Mouse (Mus musculus): ENCODE data around the gene Gm45062. TPM values are rescaled to one million over a fixed set of nuclear protein-coding genes. Genes with fewer than 3 reads are reported as not detected.

Gene Gm45062
- polyA plus RNA-seq, 1 experiment from 2014 or later = 16.2 TPM

DNA sequence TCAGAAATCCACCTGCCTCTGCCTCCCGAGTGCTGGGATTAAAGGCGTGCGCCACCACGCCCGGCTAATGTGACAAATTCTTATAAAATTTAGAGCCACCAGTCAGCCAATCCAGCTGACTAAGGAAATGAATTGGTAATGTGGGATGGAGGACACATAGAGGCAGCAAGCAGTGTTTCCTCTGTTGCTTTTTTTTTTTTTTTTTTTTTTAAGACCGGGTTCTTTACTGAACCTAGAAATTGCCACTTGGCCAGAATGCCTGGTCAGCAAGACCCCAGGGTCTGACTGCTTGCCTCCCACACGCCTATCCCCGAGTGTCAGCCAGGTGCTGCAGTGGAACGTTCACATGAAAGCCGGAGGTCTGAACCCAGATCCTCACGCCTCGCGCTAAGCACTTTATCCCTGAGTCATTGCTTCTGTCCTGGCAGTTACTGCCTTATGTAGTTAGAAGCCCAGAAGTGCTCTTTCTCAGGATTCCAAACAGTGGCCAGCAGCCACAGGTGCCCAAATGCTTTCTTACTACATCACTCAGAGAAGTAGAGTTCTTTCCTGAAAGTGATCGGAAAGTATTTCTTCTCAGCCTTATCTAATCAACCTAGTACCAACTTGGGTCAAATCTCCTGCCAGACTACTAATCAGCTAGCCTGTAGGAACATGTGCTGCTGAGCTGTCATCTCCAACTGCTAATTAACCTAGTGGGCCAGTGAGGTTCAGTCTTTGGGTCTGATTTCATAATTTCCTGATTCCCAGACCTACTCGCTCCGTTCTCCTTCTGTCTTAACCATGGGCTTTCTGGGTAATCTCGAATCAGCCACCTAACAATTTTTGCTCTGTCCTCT, 225.4 kb downstream of the Gm45062 start:
- no peak overlapping the region for H3K4me3 ChIP-seq (replicated peaks)
- H3K4me2 ChIP-seq = no peak overlapping the region
- H3K27ac ChIP-seq = no peak overlapping the region
- no peaks in the 10 kb centered on the region for H3K9me3 ChIP-seq
- H3K27me3 ChIP-seq = no peaks in the 10 kb centered on the region
- no peak for ATAC-seq (ENCODE audit: insufficient number of reproducible peaks, insufficient read depth, low FRiP score, low TSS enrichment, low read depth)
- H3K9ac ChIP-seq (replicated peaks) = no peak overlapping the region
- no peaks in the 10 kb centered on the region for H3K36me3 ChIP-seq
- WGBS = 89% methylated on average over 17 of the region's 17 CpGs
- 0 out of 2 replicates have a peak, but pooled peaks cover 10% of the 10 kb centered on the region for H3K4me1 ChIP-seq (replicated peaks)

- Histone ChIP-seq H3K36me3 (no peaks in the 10 kb centered on the region), H3K9ac (replicated peaks) (no peak overlapping the region), H3K4me2 (no peak overlapping the region), H3K4me3 (replicated peaks) (no peak overlapping the region), H3K4me1 (replicated peaks) (0 out of 2 replicates have a peak, but pooled peaks cover 10% of the 10 kb centered on the region), H3K27ac (no peak overlapping the region), H3K9me3 (no peaks in the 10 kb centered on the region), H3K27me3 (no peaks in the 10 kb centered on the region)
- no peak for ATAC-seq (ENCODE audit: insufficient number of reproducible peaks, insufficient read depth, low FRiP score, low TSS enrichment, low read depth)
- WGBS = 84% methylated on average over 16 of the region's 16 CpGs
Observed at GRCm38 (mm10) chr6:8485414-8486175, 226.3 kb downstream of the Gm45062 start.

DNA sequence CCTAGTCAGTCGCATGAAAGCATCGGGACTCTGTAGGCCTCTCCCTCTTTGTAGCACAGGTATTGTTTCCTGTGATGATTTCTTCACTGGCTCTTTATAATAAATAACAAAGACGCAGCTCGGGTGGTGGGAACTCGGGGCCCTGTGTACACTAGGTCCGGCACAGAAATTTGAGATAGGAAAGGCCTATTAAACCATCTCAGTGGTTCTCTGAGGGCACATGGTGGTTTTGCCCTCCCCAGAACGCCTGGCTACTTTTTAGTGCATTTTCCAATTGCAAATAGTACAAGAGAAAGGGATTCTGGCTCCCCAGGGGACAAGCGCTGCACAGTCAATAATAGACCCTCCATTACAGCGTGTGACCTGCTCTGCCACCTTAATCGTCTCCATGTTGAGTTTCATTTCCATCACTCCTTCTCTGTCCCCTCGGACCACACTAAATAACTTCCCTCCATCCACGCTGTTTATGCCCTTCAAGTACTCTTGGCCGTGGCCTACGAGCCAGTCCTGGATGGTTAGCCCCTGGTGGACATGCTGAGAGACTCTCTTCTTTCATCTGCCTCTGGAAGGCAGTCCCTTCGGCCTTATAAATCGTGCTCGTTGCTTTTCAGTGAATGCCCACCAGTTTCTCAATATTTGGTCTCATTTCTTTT, 227.3 kb downstream of the Gm45062 start:
- 75% methylated on average over 17 of the region's 17 CpGs for WGBS
- no peak; the same call in 1 of the 2 replicates for ATAC-seq (ENCODE audit: insufficient number of reproducible peaks, insufficient read depth, low FRiP score, low TSS enrichment, low read depth)
- Histone ChIP-seq H3K27ac (no peak overlapping the region), H3K4me2 (no peak overlapping the region), H3K36me3 (no peaks in the 10 kb centered on the region), H3K9me3 (no peaks in the 10 kb centered on the region), H3K9ac (replicated peaks) (no peak overlapping the region), H3K4me3 (replicated peaks) (no peak overlapping the region), H3K4me1 (replicated peaks) (0 out of 2 replicates have a peak, but pooled peaks cover 10% of the 10 kb centered on the region), H3K27me3 (no peaks in the 10 kb centered on the region)

DNA sequence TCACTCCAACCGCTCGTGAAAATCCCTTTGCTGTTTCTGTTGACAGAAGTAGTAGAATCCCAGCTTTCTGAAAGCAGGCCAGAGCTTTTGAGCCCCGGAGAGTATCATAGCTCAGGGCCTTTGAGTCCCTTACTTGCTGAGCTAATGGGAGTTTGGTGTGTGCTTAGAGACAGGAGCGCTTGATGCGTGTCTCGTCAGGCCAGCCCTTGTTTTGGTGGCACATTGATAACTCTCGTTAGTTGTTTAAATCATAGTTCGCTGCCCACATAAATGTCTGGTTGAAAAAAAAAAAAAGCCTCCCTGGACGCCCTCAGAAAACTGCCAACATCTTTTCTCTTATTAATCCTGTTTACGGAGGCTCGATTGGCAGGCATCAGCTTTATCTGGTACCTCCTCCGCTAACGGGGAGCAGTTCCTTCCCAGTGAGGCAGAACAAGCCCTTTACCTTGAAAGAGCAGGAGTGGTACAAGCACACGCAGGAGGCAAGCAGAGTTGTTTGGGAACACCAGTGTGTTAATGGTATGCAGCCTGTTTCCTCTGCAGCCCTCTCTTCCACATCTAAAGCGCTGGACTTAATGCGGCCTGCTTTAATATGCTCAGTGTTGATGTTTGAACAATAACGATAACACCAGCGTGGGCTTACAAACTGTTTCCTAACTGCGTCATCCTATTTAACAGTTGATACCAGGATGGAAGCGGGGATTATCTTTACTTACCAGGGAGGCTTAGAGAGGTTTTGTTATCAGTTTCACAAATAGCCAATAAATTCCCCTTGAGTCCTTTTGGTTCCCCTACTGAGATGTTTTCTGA, 228.0 kb downstream of the Gm45062 start:
- H3K4me1 ChIP-seq (replicated peaks) = 0 out of 2 replicates have a peak, but pooled peaks cover 10% of the 10 kb centered on the region
- H3K36me3 ChIP-seq = no peaks in the 10 kb centered on the region
- H3K4me2 ChIP-seq = no peak overlapping the region
- no peak overlapping the region for H3K4me3 ChIP-seq (replicated peaks)
- 59% methylated on average over 20 of the region's 20 CpGs for WGBS
- ATAC-seq (ENCODE audit: insufficient number of reproducible peaks, insufficient read depth, low FRiP score, low TSS enrichment, low read depth) = no peak
- H3K27ac ChIP-seq = no peak overlapping the region
- no peaks in the 10 kb centered on the region for H3K9me3 ChIP-seq
- no peaks in the 10 kb centered on the region for H3K27me3 ChIP-seq
- H3K9ac ChIP-seq (replicated peaks) = no peak overlapping the region

- H3K9ac ChIP-seq (replicated peaks) = no peak overlapping the region
- no peak overlapping the region for H3K27ac ChIP-seq
- no peak overlapping the region for H3K4me3 ChIP-seq (replicated peaks)
- H3K4me1 ChIP-seq (replicated peaks) = 0 out of 2 replicates have a peak, but pooled peaks cover 10% of the 10 kb centered on the region
- no peaks in the 10 kb centered on the region for H3K9me3 ChIP-seq
- 71% methylated on average over 5 of the region's 5 CpGs for WGBS
- no peaks in the 10 kb centered on the region for H3K27me3 ChIP-seq
- H3K36me3 ChIP-seq = no peaks in the 10 kb centered on the region
- H3K4me2 ChIP-seq = no peak overlapping the region
- ATAC-seq (ENCODE audit: insufficient number of reproducible peaks, insufficient read depth, low FRiP score, low TSS enrichment, low read depth) = no peak
Observed at GRCm38 (mm10) chr6:8488249-8488648, 229.0 kb downstream of the Gm45062 start.

GRCm38 (mm10) chr6:8489266-8489665, 230.0 kb downstream of the Gm45062 start:
- Histone ChIP-seq H3K9ac (replicated peaks) (no peak overlapping the region), H3K4me3 (replicated peaks) (no peak overlapping the region), H3K27ac (no peak overlapping the region), H3K36me3 (no peaks in the 10 kb centered on the region), H3K4me2 (no peak overlapping the region), H3K27me3 (no peaks in the 10 kb centered on the region), H3K4me1 (replicated peaks) (0 out of 2 replicates have a peak, but pooled peaks cover 10% of the 10 kb centered on the region), H3K9me3 (no peaks in the 10 kb centered on the region)
- no peak for ATAC-seq (ENCODE audit: insufficient number of reproducible peaks, insufficient read depth, low FRiP score, low TSS enrichment, low read depth)
- WGBS = 84% methylated on average over 7 of the region's 7 CpGs

GRCm38 (mm10) chr6:8489938-8490585, 230.8 kb downstream of the Gm45062 start:
- H3K27ac ChIP-seq = no peak overlapping the region
- no peaks in the 10 kb centered on the region for H3K36me3 ChIP-seq
- no peak for ATAC-seq (ENCODE audit: insufficient number of reproducible peaks, insufficient read depth, low FRiP score, low TSS enrichment, low read depth)
- no peak overlapping the region for H3K9ac ChIP-seq (replicated peaks)
- 82% methylated on average over 1 of the region's 1 CpGs for WGBS
- no peaks in the 10 kb centered on the region for H3K9me3 ChIP-seq
- H3K4me1 ChIP-seq (replicated peaks) = 0 out of 2 replicates have a peak, but pooled peaks cover 10% of the 10 kb centered on the region
- no peaks in the 10 kb centered on the region for H3K27me3 ChIP-seq
- no peak overlapping the region for H3K4me3 ChIP-seq (replicated peaks)
- H3K4me2 ChIP-seq = no peak overlapping the region

GRCm38 (mm10) chr6:8492248-8492647, 233.0 kb downstream of the Gm45062 start:
- no peak overlapping the region for H3K27ac ChIP-seq
- no peak for ATAC-seq (ENCODE audit: insufficient number of reproducible peaks, insufficient read depth, low FRiP score, low TSS enrichment, low read depth)
- H3K4me3 ChIP-seq (replicated peaks) = no peak overlapping the region
- no peak overlapping the region for H3K9ac ChIP-seq (replicated peaks)
- H3K36me3 ChIP-seq = no peaks in the 10 kb centered on the region
- H3K9me3 ChIP-seq = no peaks in the 10 kb centered on the region
- WGBS = 96% methylated on average over 3 of the region's 3 CpGs
- peaks cover 14% of the 10 kb centered on the region for H3K4me1 ChIP-seq (replicated peaks)
- no peaks in the 10 kb centered on the region for H3K27me3 ChIP-seq
- no peak overlapping the region for H3K4me2 ChIP-seq

GRCm38 (mm10) chr6:8495109-8495826, 236.0 kb downstream of the Gm45062 start:
- ATAC-seq (ENCODE audit: insufficient number of reproducible peaks, insufficient read depth, low FRiP score, low TSS enrichment, low read depth) = no peak
- Histone ChIP-seq H3K27me3 (no peaks in the 10 kb centered on the region), H3K27ac (no peak overlapping the region), H3K9ac (replicated peaks) (no peak overlapping the region), H3K36me3 (no peaks in the 10 kb centered on the region), H3K9me3 (peaks cover 13% of the 10 kb centered on the region; the same call in 1 of the 2 replicates), H3K4me1 (replicated peaks) (peaks cover 23% of the 10 kb centered on the region), H3K4me2 (no peak overlapping the region), H3K4me3 (replicated peaks) (no peak overlapping the region)
- 86% methylated on average over 5 of the region's 5 CpGs for WGBS

DNA sequence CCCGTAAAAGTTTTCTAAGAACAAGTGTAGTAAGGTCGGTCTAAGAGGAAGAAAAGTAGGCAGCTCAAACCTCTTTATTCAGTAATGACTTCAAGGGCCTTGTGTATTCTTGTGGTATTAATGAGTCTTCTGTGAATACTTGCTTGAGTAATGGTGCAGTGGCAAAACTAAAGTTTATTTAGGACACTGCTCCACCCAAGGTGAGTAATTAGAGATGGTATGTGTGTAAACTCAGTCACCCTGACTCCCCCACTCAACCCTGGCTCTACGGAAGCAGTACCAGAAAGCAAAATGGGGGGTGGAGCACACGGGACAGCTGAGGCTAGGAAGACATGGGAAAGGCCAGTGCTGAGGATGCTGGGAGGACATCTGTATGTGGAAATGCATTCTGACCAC, 236.6 kb downstream of the Gm45062 start:
- no peaks in the 10 kb centered on the region for H3K27me3 ChIP-seq
- H3K27ac ChIP-seq = no peak overlapping the region
- H3K4me3 ChIP-seq (replicated peaks) = no peak overlapping the region
- H3K36me3 ChIP-seq = no peaks in the 10 kb centered on the region
- no peak overlapping the region for H3K4me2 ChIP-seq
- no peak for ATAC-seq (ENCODE audit: insufficient number of reproducible peaks, insufficient read depth, low FRiP score, low TSS enrichment, low read depth)
- H3K9ac ChIP-seq (replicated peaks) = no peak overlapping the region
- peaks cover 23% of the 10 kb centered on the region for H3K4me1 ChIP-seq (replicated peaks)
- peaks cover 13% of the 10 kb centered on the region; the same call in 1 of the 2 replicates for H3K9me3 ChIP-seq
- WGBS = 77% methylated on average over 4 of the region's 4 CpGs

Measured in limb, embryonic 12.5 days (tissue).